Comparison of ENCODE assay signal across 10 mouse cellular contexts in the genomic region with DNA sequence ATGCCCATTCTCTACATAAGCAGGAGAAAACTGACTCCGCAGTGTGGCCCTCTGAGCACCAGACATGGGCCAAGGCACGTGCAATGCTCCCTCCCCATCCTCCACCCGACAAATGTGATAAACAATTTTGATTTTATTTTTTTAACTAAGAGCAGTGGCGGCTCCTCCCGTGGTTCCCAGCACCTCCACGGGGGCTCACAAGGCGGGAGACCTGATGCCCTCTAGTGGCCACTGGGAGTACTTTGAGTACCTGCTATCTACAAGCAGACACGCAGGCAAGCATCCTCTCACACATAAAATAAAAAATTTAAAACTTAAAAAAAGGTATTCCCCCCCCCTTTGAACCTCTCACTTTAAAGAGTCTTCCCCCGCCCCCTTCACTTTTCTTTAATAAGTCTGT. TPM values are rescaled to one million over a fixed set of nuclear protein-coding genes. Genes with fewer than 3 reads are reported as not detected.
DNase-seq lines count a peak whose midpoint lies in the region; ATAC-seq and TF ChIP-seq lines count a peak whose summit lies in the region.
"Had no signal": no experiment of that assay in that cellular context is flagged by ENCODE, and none has a peak within 500 bp of the region (broad histone marks: within the 10 kb centered on the region; RNA-seq: fewer than 3 reads in every experiment).

No protein-coding gene starts in this region.

- 83% methylated on average over 9 of the region's 9 CpGs for WGBS in lung, embryonic 14.5 days

- no peak overlapping the region for H3K4me3 ChIP-seq in lung, embryonic 14.5 days (ENCODE audit: low read depth, low read length)
- H3K4me3 ChIP-seq: embryonic facial prominence, embryonic 13.5 days; lung, embryonic 15.5 days had no signal

- H3K36me3 ChIP-seq in lung, embryonic 14.5 days (ENCODE audit: insufficient read depth), result peaks cover 100% of the 10 kb centered on the region

- H3K4me2 ChIP-seq in lung, embryonic 14.5 days, result no peak overlapping the region
- H3K4me2 ChIP-seq: embryonic facial prominence, embryonic 13.5 days; lung, embryonic 15.5 days had no signal

- no peak overlapping the region for H3K27ac ChIP-seq in lung, embryonic 14.5 days (ENCODE audit: low read depth)
- H3K27ac ChIP-seq: embryonic facial prominence, embryonic 13.5 days; lung, embryonic 15.5 days had no signal

- H3K9ac ChIP-seq in lung, embryonic 14.5 days, result no peak overlapping the region
- H3K9ac ChIP-seq: embryonic facial prominence, embryonic 13.5 days; lung, embryonic 15.5 days had no signal

- ATAC-seq in lung, embryonic 14.5 days (ENCODE audit: insufficient read depth), result no peak

- no peaks in the 10 kb centered on the region for H3K27me3 ChIP-seq in lung, embryonic 14.5 days (ENCODE audit: insufficient read depth, low read length)
- H3K27me3 ChIP-seq: embryonic facial prominence, embryonic 13.5 days; lung, embryonic 15.5 days had no signal

- peak; percentile 22 to 42 for DNase-seq in adrenal gland, postnatal 36 days
- DNase-seq in adrenal gland, postnatal 10 days, result no peak
- DNase-seq in lung, embryonic 14.5 days, result peak; percentile 35
- DNase-seq in lung, postnatal 25 days (ENCODE audit: low spot score), result no peak
- peak; percentile 8 for DNase-seq in embryo, embryonic 11.5 days (ENCODE audit: low read depth, low spot score)
- peak; percentile 25 for DNase-seq in thymus, postnatal 0 days (ENCODE audit: low spot score)
- no peak for DNase-seq in ovary, adult 18-20 months (ENCODE audit: low spot score)
- no peak for DNase-seq in spleen, postnatal 4 days (ENCODE audit: low spot score in 2 of 2)

- H3K4me1 ChIP-seq in lung, embryonic 14.5 days (ENCODE audit: insufficient read depth), result no peaks in the 10 kb centered on the region
- H3K4me1 ChIP-seq: embryonic facial prominence, embryonic 13.5 days; lung, embryonic 15.5 days had no signal

- peak; percentile 59 for TF ChIP-seq CTCF in lung, embryonic 14.5 days (IDR thresholded peaks at IDR 0.05; ENCODE audit: low read depth)

- no peaks in the 10 kb centered on the region for H3K9me3 ChIP-seq in lung, embryonic 14.5 days (ENCODE audit: low read depth, low read length)
- H3K9me3 ChIP-seq: embryonic facial prominence, embryonic 13.5 days; lung, embryonic 15.5 days had no signal

RNA-seq across cellular contexts. Expression of gene Kdm4a, which starts 8.8 kb away (rescaled TPM):
- 10 to 100 TPM; 35.7 to 43.4 TPM for total RNA-seq in adrenal gland, postnatal 36 days (2021)
- total RNA-seq in adrenal gland, postnatal 10 days (2021), result 10 to 100 TPM; 34.6 to 47.5 TPM
- 43.3 and 45.0 TPM in 2 replicates for polyA plus RNA-seq in lung, embryonic 14.5 days (2014; fragmentation: Nextera tagmentation; extraction: Ambion mirVana)
- 29.8 and 34.0 TPM in 2 replicates for polyA plus RNA-seq in thymus, postnatal 0 days (2015; fragmentation: Nextera tagmentation; extraction: Ambion mirVana)

RNA-seq across cellular contexts. Expression of gene St3gal3, which starts 36.3 kb away (rescaled TPM):
- 10 to 100 TPM; 30.4 to 33.7 TPM for total RNA-seq in adrenal gland, postnatal 36 days (2021)
- total RNA-seq in adrenal gland, postnatal 10 days (2021), result 10 to 100 TPM; 30.5 to 32.0 TPM
- 4.2 and 6.3 TPM in 2 replicates for polyA plus RNA-seq in lung, embryonic 14.5 days (2014; fragmentation: Nextera tagmentation; extraction: Ambion mirVana)
- polyA plus RNA-seq in thymus, postnatal 0 days (2015; fragmentation: Nextera tagmentation; extraction: Ambion mirVana), result 4.2 and 4.7 TPM in 2 replicates

Comparison
In these comparisons a context has a peak if more than half of its experiments do, and no peak if none do; other contexts are left out.
1. DNase-seq: peak in adrenal gland, postnatal 36 days (2 of 2), lung, embryonic 14.5 days (single experiment), embryo, embryonic 11.5 days (single experiment) and thymus, postnatal 0 days (single experiment); none in adrenal gland, postnatal 10 days (single experiment), lung, postnatal 25 days (single experiment), ovary, adult 18-20 months (single experiment) and spleen, postnatal 4 days (0 of 2).